Mouse (Mus musculus) liver, embryonic 15.5 days (tissue): Measurements from ENCODE around the gene Wnt7a. TPM values are rescaled to one million over a fixed set of nuclear protein-coding genes. Genes with fewer than 3 reads are reported as not detected.

Source experiments
- ATAC-seq: fragments of 200-750 bp; cut with Nextera tagmentation; 2 replicates; pipeline ENCODE4 v1.8.0; 2017; ENCODE audit warnings: moderate number of reproducible peaks, mild to moderate bottlenecking, moderate library complexity; ENCODE audit not compliant: insufficient read depth
- H3K27ac ChIP-seq: fragments of 300-500 bp; sonication (generic); replicated peaks from 2 replicates; pipeline ENCODE4 v1.5.1; 2015; ENCODE audit warnings: mild to moderate bottlenecking, inconsistent platforms
- H3K27me3 ChIP-seq: fragments of 300-500 bp; sonication (generic); 2 replicates; pipeline ENCODE4 v1.6.1; 2015; ENCODE audit warnings: mild to moderate bottlenecking, inconsistent platforms
- H3K36me3 ChIP-seq: fragments of 300-500 bp; sonication (generic); replicated peaks from 2 replicates; pipeline ENCODE4 v1.6.1; 2015; ENCODE audit warnings: moderate library complexity, mild to moderate bottlenecking, inconsistent platforms
- H3K4me1 ChIP-seq: fragments of 300-500 bp; sonication (generic); replicated peaks from 2 replicates; pipeline ENCODE4 v1.6.1; 2015; ENCODE audit warnings: inconsistent platforms
- H3K4me2 ChIP-seq: fragments of 300-500 bp; sonication (generic); 2 replicates; pipeline ENCODE4 v1.6.1; 2015; ENCODE audit warnings: moderate library complexity, mild to moderate bottlenecking, inconsistent platforms
- H3K4me3 ChIP-seq: fragments of 300-500 bp; sonication (generic); replicated peaks from 2 replicates; pipeline ENCODE4 v1.5.1; 2015; ENCODE audit warnings: mild to moderate bottlenecking, inconsistent platforms
- H3K9ac ChIP-seq: fragments of 300-500 bp; sonication (generic); 2 replicates; pipeline ENCODE4 v1.6.1; 2015; ENCODE audit warnings: moderate library complexity, mild to moderate bottlenecking, inconsistent platforms
- H3K9me3 ChIP-seq: fragments of 300-500 bp; sonication (generic); replicated peaks from 2 replicates; pipeline ENCODE4 v1.6.1; 2016; ENCODE audit warnings: inconsistent platforms
- WGBS: fragments of 180-500 bp; shearing (Covaris S2); methylation state at CpG from one replicate; pipeline ENCODE4 v1.1.7; 2015; ENCODE audit warnings: mixed read lengths; ENCODE audit not compliant: insufficient replicate concordance; 5-methylcytosine and 5-hydroxymethylcytosine counted together
- polyA plus RNA-seq: library from polyadenylated mRNA; unstranded; fragments of >200 nt; fragmentation: Nextera tagmentation; extraction: Ambion mirVana; gene quantifications from 2 replicates; pipeline ENCODE4 v1.2.1, GENCODE M21; 2015

The Wnt7a gene
- polyA plus RNA-seq, 1 experiment from 2014 or later, result not detected

- Histone ChIP-seq H3K27me3 (peaks cover 61% of the 10 kb centered on the region), H3K27ac (no peak overlapping the region), H3K4me3 (no peak overlapping the region), H3K4me2 (no peak overlapping the region), H3K9me3 (no peaks in the 10 kb centered on the region), H3K4me1 (peaks cover 5% of the 10 kb centered on the region; the same call in 1 of the 2 replicates), H3K36me3 (no peaks in the 10 kb centered on the region), H3K9ac (no peak overlapping the region)
- WGBS, result 49% methylated on average over 4 of the region's 4 CpGs
- no peak for ATAC-seq
These were observed 5.0 kb upstream of the Wnt7a start for GRCm38 (mm10) chr6:91416146-91416545.

DNA sequence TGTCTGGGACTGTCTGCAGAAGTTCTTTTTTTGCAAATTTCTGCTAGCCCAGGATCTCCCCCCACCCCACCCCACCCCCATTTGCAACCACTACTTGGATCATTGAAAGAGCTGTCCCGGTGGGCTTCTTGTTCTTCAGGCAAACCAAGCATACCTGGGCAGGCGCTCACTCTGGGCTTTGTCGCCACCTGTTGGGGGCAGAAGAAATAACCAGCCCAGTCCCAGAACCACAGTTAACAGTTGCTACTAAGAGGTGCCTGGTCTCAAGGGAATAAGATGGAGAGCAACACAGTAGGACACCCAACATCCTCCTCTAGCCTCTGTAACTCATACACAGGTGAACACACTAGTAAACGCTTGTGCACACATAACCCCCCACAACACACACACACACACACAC, 3.7 kb upstream of the Wnt7a start:
- no peak overlapping the region for H3K4me2 ChIP-seq
- no peak overlapping the region for H3K9ac ChIP-seq
- H3K27ac ChIP-seq, result no peak overlapping the region
- no peaks in the 10 kb centered on the region for H3K36me3 ChIP-seq
- H3K4me1 ChIP-seq, result peaks cover 10% of the 10 kb centered on the region; the same call in 1 of the 2 replicates
- H3K27me3 ChIP-seq, result peaks cover 74% of the 10 kb centered on the region
- WGBS, result 6% methylated on average over 4 of the region's 4 CpGs
- no peaks in the 10 kb centered on the region for H3K9me3 ChIP-seq
- H3K4me3 ChIP-seq, result no peak overlapping the region
- ATAC-seq, result no peak

DNA sequence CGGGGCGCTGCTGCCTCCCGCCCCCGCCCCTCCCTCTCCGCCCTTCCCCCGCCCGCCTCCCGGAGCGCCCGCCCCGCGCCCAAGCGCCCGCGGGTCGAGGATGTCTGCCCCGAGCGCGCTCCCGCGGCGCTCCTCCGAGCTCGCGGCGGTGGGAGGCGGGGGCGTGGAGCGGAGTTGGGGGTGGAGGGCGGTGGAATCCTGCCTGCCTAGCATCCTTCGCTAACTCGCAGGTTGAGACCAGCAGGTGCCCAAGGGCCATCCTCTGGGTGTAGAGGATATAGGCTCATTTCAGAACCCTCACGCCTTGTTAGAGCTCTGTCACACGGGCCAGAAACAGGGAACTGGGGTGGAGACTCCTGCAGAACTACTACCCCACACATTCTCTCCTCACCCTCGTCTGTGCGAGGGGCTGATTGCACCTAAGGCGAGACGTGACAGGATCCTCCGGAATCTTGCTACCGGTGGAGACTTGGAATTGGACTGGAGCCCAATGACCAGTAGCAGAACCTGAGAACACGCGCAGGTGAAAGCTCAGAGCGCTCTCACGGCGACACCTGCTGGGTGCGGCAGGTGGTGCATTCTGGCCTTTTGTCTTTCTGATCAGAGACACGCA, 312 bp upstream of the Wnt7a start:
- Histone ChIP-seq H3K4me1 (peaks cover 10% of the 10 kb centered on the region; the same call in 1 of the 2 replicates), H3K4me2 (peak overlapping the region; percentile 58), H3K36me3 (no peaks in the 10 kb centered on the region), H3K9ac (no peak overlapping the region), H3K27ac (no peak overlapping the region), H3K27me3 (peaks cover 93% of the 10 kb centered on the region), H3K4me3 (peak overlapping the region; percentile 35), H3K9me3 (no peaks in the 10 kb centered on the region)
- no peak for ATAC-seq
- WGBS, result under 1% methylated on average over 44 of the region's 47 CpGs

DNA sequence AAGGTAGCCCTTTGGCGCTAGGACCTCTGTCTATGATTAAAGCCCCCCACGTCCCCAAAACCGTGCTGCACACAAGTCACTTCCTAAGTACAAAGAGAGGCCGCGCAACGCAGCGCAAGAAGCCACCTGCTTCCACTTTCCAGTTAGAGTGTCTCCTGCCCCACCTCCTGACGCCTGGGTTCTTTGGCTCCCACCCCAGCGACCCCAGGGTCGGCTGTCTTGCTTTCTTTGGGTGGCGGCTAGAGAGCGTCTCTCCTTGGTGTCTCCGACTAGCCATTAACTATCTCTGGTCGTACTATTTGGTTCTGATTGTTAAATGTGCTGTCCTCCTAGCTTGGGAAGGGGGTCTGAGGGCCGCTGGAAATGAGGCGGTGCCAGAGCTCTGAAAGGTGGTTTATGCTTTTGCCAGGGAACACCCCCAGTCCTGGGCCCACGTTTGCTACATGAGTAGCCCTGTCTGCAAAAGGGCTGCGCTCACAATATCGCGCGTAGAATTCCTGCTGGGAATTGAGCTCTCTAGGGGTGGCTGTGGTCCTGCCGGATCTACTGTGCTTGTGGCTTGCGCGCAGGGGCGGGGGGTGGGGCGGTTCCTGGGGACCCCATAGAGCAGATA, 889 bp downstream of the Wnt7a start:
- H3K4me1 ChIP-seq, result peaks cover 10% of the 10 kb centered on the region; the same call in 1 of the 2 replicates
- WGBS, result 3% methylated on average over 26 of the region's 26 CpGs
- H3K27ac ChIP-seq, result no peak overlapping the region
- H3K36me3 ChIP-seq, result no peaks in the 10 kb centered on the region
- H3K27me3 ChIP-seq, result peaks cover 87% of the 10 kb centered on the region
- H3K9me3 ChIP-seq, result no peaks in the 10 kb centered on the region
- no peak overlapping the region for H3K4me3 ChIP-seq
- H3K9ac ChIP-seq, result no peak overlapping the region
- H3K4me2 ChIP-seq, result no peak overlapping the region; the same call in 1 of the 2 replicates
- no peak for ATAC-seq

GRCm38 (mm10) chr6:91409448-91410167, 1.6 kb downstream of the Wnt7a start:
- Histone ChIP-seq H3K4me1 (peaks cover 10% of the 10 kb centered on the region; the same call in 1 of the 2 replicates), H3K4me3 (peak overlapping the region; percentile 12; the same call in 1 of the 2 replicates), H3K9me3 (no peaks in the 10 kb centered on the region), H3K9ac (no peak overlapping the region), H3K4me2 (peak overlapping the region; percentile 31), H3K27me3 (peaks cover 85% of the 10 kb centered on the region), H3K27ac (no peak overlapping the region), H3K36me3 (no peaks in the 10 kb centered on the region)
- ATAC-seq, result no peak
- 3% methylated on average over 34 of the region's 34 CpGs for WGBS

- Histone ChIP-seq H3K4me3 (no peak overlapping the region), H3K36me3 (no peaks in the 10 kb centered on the region), H3K4me2 (no peak overlapping the region), H3K9ac (no peak overlapping the region), H3K27ac (no peak overlapping the region), H3K4me1 (peaks cover 10% of the 10 kb centered on the region; the same call in 1 of the 2 replicates), H3K9me3 (no peaks in the 10 kb centered on the region), H3K27me3 (peaks cover 75% of the 10 kb centered on the region)
- WGBS, result 69% methylated on average over 13 of the region's 13 CpGs
- no peak for ATAC-seq
These were observed 2.5 kb downstream of the Wnt7a start for GRCm38 (mm10) chr6:91408616-91409015.

- 42% methylated on average over 5 of the region's 5 CpGs for WGBS
- ATAC-seq, result no peak
These were observed 9.6 kb downstream of the Wnt7a start for GRCm38 (mm10) chr6:91401591-91401990.

GRCm38 (mm10) chr6:91400514-91400913, 10.6 kb downstream of the Wnt7a start:
- Histone ChIP-seq H3K4me1 (no peaks in the 10 kb centered on the region), H3K4me2 (no peak overlapping the region), H3K9me3 (no peaks in the 10 kb centered on the region), H3K27me3 (peaks cover 13% of the 10 kb centered on the region; the same call in 1 of the 2 replicates), H3K27ac (no peak overlapping the region), H3K36me3 (no peaks in the 10 kb centered on the region), H3K9ac (no peak overlapping the region), H3K4me3 (no peak overlapping the region)
- no peak for ATAC-seq
- 36% methylated on average over 12 of the region's 12 CpGs for WGBS

More at GRCm38 (mm10) chr6:91401591-91401990, 9.6 kb downstream of the Wnt7a start:
- H3K9me3 ChIP-seq, result no peaks in the 10 kb centered on the region
- no peak overlapping the region for H3K27ac ChIP-seq
- H3K9ac ChIP-seq, result no peak overlapping the region
- H3K4me3 ChIP-seq, result no peak overlapping the region
- no peak overlapping the region for H3K4me2 ChIP-seq
- no peaks in the 10 kb centered on the region for H3K36me3 ChIP-seq
- H3K27me3 ChIP-seq, result peaks cover 21% of the 10 kb centered on the region; the same call in 1 of the 2 replicates
- H3K4me1 ChIP-seq, result no peaks in the 10 kb centered on the region

DNA sequence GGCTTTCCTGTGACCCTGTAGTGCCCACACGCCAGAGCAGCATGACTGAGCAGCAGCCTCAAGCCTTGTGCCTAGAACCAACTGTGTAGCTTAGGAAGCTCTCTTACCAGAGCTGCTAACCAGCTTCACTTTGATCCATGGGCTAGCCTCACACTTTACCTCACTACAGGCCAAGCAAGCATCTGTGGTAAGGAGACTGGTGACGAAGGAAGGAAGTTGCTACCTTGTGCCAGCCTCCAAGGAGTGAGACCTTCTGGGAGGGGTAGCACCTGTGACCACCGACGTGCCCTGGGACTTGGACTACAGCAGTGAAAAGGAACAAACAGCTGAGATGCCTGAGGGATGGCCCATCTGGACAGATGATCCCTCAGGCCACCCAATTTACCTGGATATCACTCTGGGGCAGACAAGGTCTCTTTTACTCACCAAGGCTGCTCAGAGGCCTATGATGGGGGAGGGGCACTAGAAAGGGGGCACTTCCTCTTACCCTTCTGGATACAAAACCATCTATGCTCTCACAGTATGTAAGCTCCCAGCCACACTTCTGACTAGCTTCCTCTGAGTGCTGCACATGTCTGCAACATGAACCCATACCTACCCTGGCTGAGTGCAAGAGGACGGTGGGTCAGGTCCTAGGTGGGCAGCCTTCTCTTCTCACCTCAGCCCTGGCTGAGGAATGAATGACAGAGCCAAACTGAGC, 18.5 kb downstream of the Wnt7a start:
- Histone ChIP-seq H3K9ac (no peak overlapping the region), H3K4me3 (no peak overlapping the region), H3K9me3 (no peaks in the 10 kb centered on the region), H3K4me1 (no peaks in the 10 kb centered on the region), H3K36me3 (no peaks in the 10 kb centered on the region), H3K27ac (no peak overlapping the region), H3K4me2 (no peak overlapping the region), H3K27me3 (no peaks in the 10 kb centered on the region)
- ATAC-seq, result no peak
- WGBS, result 48% methylated on average over 5 of the region's 5 CpGs

DNA sequence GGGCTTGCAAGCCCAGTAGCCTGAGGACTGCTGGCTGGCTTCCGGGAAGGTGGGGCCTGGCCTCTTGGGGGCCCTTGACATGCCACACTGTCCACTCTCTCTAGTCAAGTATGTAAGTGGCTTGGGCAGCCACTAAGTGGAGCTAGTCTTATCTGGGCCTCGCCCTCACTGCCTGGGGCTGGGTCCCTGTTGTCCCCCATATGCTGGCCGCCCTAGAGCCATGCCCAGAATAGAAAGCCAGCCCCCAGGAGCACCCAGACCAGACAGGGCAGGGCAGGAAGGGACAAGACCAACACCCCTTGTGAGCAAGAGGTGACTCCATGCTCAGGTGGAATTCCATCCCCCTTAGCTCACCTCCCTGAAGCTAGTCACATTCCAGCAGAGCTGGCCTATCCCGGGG, 22.0 kb downstream of the Wnt7a start:
- Histone ChIP-seq H3K4me1 (no peaks in the 10 kb centered on the region), H3K9me3 (no peaks in the 10 kb centered on the region), H3K27me3 (0 out of 2 replicates have a peak, but pooled peaks cover 5% of the 10 kb centered on the region), H3K9ac (no peak overlapping the region), H3K36me3 (no peaks in the 10 kb centered on the region), H3K4me3 (no peak overlapping the region), H3K27ac (no peak overlapping the region), H3K4me2 (no peak overlapping the region)
- ATAC-seq, result no peak
- WGBS, result 43% methylated on average over 4 of the region's 4 CpGs

GRCm38 (mm10) chr6:91384415-91384814, 26.7 kb downstream of the Wnt7a start:
- no peaks in the 10 kb centered on the region for H3K9me3 ChIP-seq
- WGBS, result 62% methylated on average over 2 of the region's 2 CpGs
- H3K4me3 ChIP-seq, result no peak overlapping the region
- H3K4me2 ChIP-seq, result no peak overlapping the region
- H3K4me1 ChIP-seq, result no peaks in the 10 kb centered on the region
- no peaks in the 10 kb centered on the region for H3K36me3 ChIP-seq
- no peak overlapping the region for H3K27ac ChIP-seq
- no peak for ATAC-seq
- 0 out of 2 replicates have a peak, but pooled peaks cover 5% of the 10 kb centered on the region for H3K27me3 ChIP-seq
- no peak overlapping the region for H3K9ac ChIP-seq
